Mouse (Mus musculus) embryonic facial prominence, embryonic 10.5 days (tissue): ENCODE measurements around the gene Sumo1. TPM values are rescaled to one million over a fixed set of nuclear protein-coding genes. Genes with fewer than 3 reads are reported as not detected.

ENCODE experiments used
- DNase-seq: peaks from one replicate; pipeline ENCODE4 v3.0.0-alpha.2; 2017; ENCODE audit warnings: low spot score
- H3K27ac ChIP-seq: fragments of 300-500 bp; sonication (generic); replicated peaks from 2 replicates; pipeline ENCODE4 v1.5.1; 2016; ENCODE audit warnings: mild to moderate bottlenecking
- H3K27me3 ChIP-seq: fragments of 300-500 bp; sonication (generic); replicated peaks from 2 replicates; pipeline ENCODE4 v1.6.1; 2016; ENCODE audit warnings: low read depth, mild to moderate bottlenecking; ENCODE audit not compliant: poor library complexity, severe bottlenecking
- H3K36me3 ChIP-seq: fragments of 300-500 bp; sonication (generic); replicated peaks from 2 replicates; pipeline ENCODE4 v1.6.1; 2016; ENCODE audit warnings: mild to moderate bottlenecking, moderate library complexity
- H3K4me1 ChIP-seq: fragments of 300-500 bp; sonication (generic); 2 replicates; pipeline ENCODE4 v1.6.1; 2016
- H3K4me3 ChIP-seq: fragments of 300-500 bp; sonication (generic); 2 replicates; pipeline ENCODE4 v1.5.1; 2016; ENCODE audit warnings: mild to moderate bottlenecking, moderate library complexity
- H3K9me3 ChIP-seq: fragments of 300-500 bp; sonication (generic); 2 replicates; pipeline ENCODE4 v1.6.1; 2016; ENCODE audit warnings: mild to moderate bottlenecking
- whole genome bisulfite sequencing: fragments of 180-500 bp; shearing (Covaris S2); methylation state at CpG from one replicate; pipeline ENCODE4 v1.1.7; 2016; 5-methylcytosine and 5-hydroxymethylcytosine counted together
- polyA plus RNA-seq: library from polyadenylated mRNA; unstranded; fragments of >200 nt; fragmentation: Nextera tagmentation; extraction: Ambion mirVana; gene quantifications from 2 replicates; pipeline ENCODE4 v1.2.1, GENCODE M21; 2016

The Sumo1 gene
- polyA plus RNA-seq, 1 experiment from 2014 or later: 564 TPM

- Histone ChIP-seq H3K9me3 (no peaks in the 10 kb centered on the region), H3K4me1 (peaks cover 23% of the 10 kb centered on the region), H3K36me3 (no peaks in the 10 kb centered on the region), H3K27me3 (no peaks in the 10 kb centered on the region), H3K4me3 (no peak overlapping the region), H3K27ac (no peak overlapping the region)
- no peak for DNase-seq
- 44% methylated on average over 6 of the region's 6 CpGs for WGBS
These were observed 41.4 kb downstream of the Sumo1 start for GRCm38 (mm10) chr1:59629194-59629593.

DNA sequence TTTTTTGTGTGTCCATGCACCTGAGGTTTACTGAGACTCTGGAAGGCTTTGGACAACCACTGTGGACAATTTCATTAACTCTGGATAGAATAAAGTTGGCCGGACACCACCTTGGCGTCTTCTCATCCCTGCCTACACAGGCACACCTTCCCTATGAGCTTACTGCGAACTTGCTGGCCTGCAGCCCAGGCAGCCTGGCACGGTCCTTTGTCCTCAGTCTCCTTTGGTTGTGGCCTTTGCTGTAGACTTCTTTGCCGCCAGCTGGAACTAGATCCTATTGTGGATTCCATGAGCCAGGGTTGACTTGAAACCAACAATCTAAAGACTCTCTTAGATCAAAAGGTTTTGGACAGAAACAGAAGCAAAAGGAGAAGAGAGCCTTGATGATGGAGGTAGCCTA lies 45.2 kb downstream of the Sumo1 start:
- WGBS: 89% methylated on average over 5 of the region's 5 CpGs
- Histone ChIP-seq H3K27me3 (no peaks in the 10 kb centered on the region), H3K27ac (no peak overlapping the region), H3K4me3 (no peak overlapping the region), H3K4me1 (peaks cover 9% of the 10 kb centered on the region; the same call in 1 of the 2 replicates), H3K36me3 (no peaks in the 10 kb centered on the region), H3K9me3 (no peaks in the 10 kb centered on the region)
- DNase-seq: no peak

- no peak overlapping the region for H3K4me3 ChIP-seq
- H3K9me3 ChIP-seq: no peaks in the 10 kb centered on the region
- DNase-seq: peak; percentile 82
- no peaks in the 10 kb centered on the region for H3K27me3 ChIP-seq
- H3K36me3 ChIP-seq: no peaks in the 10 kb centered on the region
- H3K27ac ChIP-seq: no peak overlapping the region
- 0 out of 2 replicates have a peak, but pooled peaks cover 3% of the 10 kb centered on the region for H3K4me1 ChIP-seq
- WGBS: 31% methylated on average over 5 of the region's 5 CpGs
These were observed 47.2 kb downstream of the Sumo1 start for GRCm38 (mm10) chr1:59623325-59624017.

DNA sequence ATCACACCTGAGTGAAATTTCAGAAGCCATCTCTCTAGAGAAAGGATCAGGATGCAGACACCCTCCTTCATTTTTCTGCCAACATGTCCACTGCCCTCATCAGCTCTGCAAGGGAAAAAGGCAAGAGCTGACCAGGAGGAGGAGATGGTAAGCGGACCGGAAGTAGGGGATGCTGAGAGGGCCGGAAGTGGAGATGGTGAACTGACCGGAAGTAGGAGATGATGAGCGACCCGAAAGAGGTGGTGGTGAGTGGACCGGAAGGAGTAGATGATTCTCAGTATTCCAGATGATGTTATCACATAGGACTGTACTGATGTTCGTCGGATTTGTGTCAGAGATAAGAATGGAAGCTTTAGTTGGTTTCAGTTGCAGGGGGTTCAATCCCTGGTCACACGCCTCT lies 51.4 kb downstream of the Sumo1 start:
- DNase-seq: no peak
- WGBS: 91% methylated on average over 10 of the region's 10 CpGs
- H3K4me3 ChIP-seq: no peak overlapping the region
- H3K4me1 ChIP-seq: peaks cover 5% of the 10 kb centered on the region; the same call in 1 of the 2 replicates
- no peaks in the 10 kb centered on the region for H3K9me3 ChIP-seq
- no peaks in the 10 kb centered on the region for H3K27me3 ChIP-seq
- no peaks in the 10 kb centered on the region for H3K36me3 ChIP-seq
- no peak overlapping the region for H3K27ac ChIP-seq

GRCm38 (mm10) chr1:59615021-59615420 lies 55.6 kb downstream of the Sumo1 start:
- Histone ChIP-seq H3K4me3 (no peak overlapping the region), H3K27ac (no peak overlapping the region), H3K36me3 (no peaks in the 10 kb centered on the region), H3K4me1 (peaks cover 7% of the 10 kb centered on the region; the same call in 1 of the 2 replicates), H3K9me3 (no peaks in the 10 kb centered on the region), H3K27me3 (no peaks in the 10 kb centered on the region)
- no peak for DNase-seq
- 87% methylated on average over 2 of the region's 2 CpGs for WGBS

GRCm38 (mm10) chr1:59613795-59614194 lies 56.8 kb downstream of the Sumo1 start:
- H3K9me3 ChIP-seq: no peaks in the 10 kb centered on the region
- WGBS: 41% methylated on average over 6 of the region's 6 CpGs
- H3K27ac ChIP-seq: no peak overlapping the region
- no peaks in the 10 kb centered on the region for H3K36me3 ChIP-seq
- H3K27me3 ChIP-seq: no peaks in the 10 kb centered on the region
- DNase-seq: peak; percentile 81
- H3K4me3 ChIP-seq: no peak overlapping the region
- H3K4me1 ChIP-seq: peaks cover 10% of the 10 kb centered on the region; the same call in 1 of the 2 replicates

DNA sequence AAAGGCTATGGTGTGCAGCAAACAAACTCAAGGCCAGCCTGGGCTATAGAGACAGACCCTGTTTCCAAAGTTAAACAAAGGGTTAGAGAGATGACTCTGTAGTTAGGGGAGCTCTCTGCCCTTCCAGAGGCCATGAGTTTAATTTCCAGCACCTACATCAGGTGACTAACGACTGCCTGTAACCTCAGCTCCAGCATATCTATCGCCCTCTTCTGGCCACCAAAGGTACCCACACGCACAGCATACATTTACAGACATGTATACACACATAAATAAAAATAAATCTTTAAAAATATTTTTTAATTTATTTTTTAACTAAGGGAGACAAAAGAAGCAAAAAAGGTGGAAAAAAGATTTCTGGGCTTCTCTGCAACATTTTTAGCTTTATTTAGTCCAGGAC lies 59.7 kb downstream of the Sumo1 start:
- WGBS: 84% methylated on average over 3 of the region's 3 CpGs
- no peaks in the 10 kb centered on the region for H3K36me3 ChIP-seq

DNA sequence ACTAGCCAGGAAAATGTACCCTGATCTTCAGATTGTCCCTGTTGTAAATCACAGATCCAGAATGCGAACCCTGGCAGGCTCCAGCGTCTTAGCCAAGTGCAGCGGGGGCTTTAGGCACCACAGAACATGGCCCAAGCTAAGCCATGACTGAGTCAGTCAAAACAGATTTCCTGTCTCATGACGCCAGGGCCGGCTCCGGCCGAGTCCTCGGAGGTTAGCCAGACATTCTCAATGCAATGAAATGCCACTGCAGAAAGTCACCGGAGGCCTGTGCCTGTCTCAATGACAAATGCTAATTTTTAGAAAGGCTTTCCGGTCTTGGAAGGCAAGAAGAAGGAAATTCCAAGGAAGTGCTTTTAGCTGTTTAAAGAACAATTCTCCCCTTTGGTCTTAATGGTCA lies 60.7 kb downstream of the Sumo1 start:
- H3K4me1 ChIP-seq: peaks cover 14% of the 10 kb centered on the region
- WGBS: 73% methylated on average over 10 of the region's 10 CpGs
- no peak overlapping the region for H3K27ac ChIP-seq
- no peaks in the 10 kb centered on the region for H3K9me3 ChIP-seq
- H3K36me3 ChIP-seq: no peaks in the 10 kb centered on the region
- DNase-seq: peak; percentile 49
- H3K4me3 ChIP-seq: no peak overlapping the region
- no peaks in the 10 kb centered on the region for H3K27me3 ChIP-seq

More for the DNA sequence above, 59.7 kb downstream of the Sumo1 start:
- H3K27ac ChIP-seq: no peak overlapping the region
- H3K4me3 ChIP-seq: no peak overlapping the region
- no peak for DNase-seq
- H3K4me1 ChIP-seq: peaks cover 14% of the 10 kb centered on the region
- H3K27me3 ChIP-seq: no peaks in the 10 kb centered on the region
- H3K9me3 ChIP-seq: no peaks in the 10 kb centered on the region

DNA sequence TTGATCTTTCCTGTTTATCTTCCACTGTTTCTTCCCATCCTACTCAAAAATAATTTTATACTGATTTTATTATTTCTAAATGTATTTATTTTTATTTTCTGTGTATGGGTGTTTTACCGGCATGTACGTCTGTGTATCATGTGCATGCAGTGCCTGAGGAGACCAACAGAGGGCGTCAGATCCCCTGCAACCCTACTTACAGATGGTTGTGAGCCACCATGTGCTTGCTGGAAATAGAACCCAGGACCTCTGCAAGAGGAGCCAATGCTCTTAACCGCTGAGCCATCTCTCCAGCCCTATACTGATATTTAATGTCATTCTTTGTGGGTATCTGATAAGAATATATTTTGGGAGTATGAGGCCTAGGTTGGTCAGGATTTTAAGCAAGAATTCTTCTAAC lies 61.2 kb downstream of the Sumo1 start:
- H3K27ac ChIP-seq: no peak overlapping the region
- H3K9me3 ChIP-seq: no peaks in the 10 kb centered on the region
- H3K36me3 ChIP-seq: no peaks in the 10 kb centered on the region
- H3K4me3 ChIP-seq: no peak overlapping the region
- peaks cover 14% of the 10 kb centered on the region for H3K4me1 ChIP-seq
- DNase-seq: peak; percentile 35
- WGBS: 85% methylated on average over 4 of the region's 4 CpGs
- H3K27me3 ChIP-seq: no peaks in the 10 kb centered on the region

DNA sequence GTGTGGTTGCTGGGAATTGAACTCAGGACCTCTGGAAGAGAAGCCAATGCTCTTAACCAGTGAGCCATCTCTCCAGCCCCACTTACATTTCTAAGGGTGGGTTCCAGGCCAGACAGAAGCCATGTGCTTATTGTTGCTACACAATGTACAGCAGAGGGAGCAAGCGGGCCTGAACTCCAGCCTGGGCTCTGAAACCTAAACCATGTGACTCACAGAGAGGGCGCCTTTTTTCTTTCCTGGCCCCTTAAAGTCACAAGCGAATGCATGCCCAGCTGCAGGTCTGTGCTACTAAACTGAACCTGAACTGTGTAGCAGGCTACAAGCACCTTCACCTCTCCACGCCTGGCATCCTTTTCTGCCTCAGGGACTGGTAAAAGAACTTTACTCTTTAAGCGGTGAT lies 61.7 kb downstream of the Sumo1 start:
- no peaks in the 10 kb centered on the region for H3K9me3 ChIP-seq
- no peak overlapping the region; the same call in 1 of the 2 replicates for H3K27ac ChIP-seq
- H3K4me1 ChIP-seq: peaks cover 13% of the 10 kb centered on the region
- WGBS: 67% methylated on average over 5 of the region's 5 CpGs
- H3K27me3 ChIP-seq: no peaks in the 10 kb centered on the region
- H3K4me3 ChIP-seq: no peak overlapping the region
- DNase-seq: peak; percentile 41
- H3K36me3 ChIP-seq: no peaks in the 10 kb centered on the region

DNA sequence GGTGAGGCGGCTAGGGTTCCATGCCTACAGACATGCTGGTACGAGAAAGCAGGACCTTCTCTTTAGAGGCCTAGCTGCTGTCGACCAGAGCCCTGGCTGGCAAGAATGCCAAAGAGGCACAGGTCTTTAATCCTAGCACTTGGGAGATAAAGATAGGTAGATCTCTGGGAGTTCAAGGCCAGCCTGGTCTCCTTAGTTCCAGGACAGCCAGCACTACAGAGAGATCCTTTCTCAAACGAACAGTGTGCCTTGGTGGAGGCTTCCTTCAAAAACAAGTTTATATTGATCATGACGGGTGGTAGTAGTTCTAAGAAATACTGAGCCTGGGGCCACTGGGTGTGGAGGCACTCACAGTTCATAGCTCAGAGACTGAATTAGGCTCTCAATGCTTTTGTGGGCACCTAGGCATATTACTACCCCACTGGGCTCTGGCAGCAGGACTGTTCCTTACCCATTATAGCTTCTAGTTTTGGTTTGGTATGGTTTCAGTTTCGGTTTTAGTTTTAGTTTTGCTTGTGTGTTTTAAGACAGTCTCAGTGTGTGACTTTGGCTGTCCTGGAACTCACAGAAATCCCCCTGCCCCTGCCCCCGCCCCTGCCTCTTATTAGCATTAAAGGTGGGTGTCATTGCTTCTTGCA lies 62.4 kb downstream of the Sumo1 start:
- Histone ChIP-seq H3K4me3 (no peak overlapping the region), H3K27me3 (no peaks in the 10 kb centered on the region), H3K36me3 (no peaks in the 10 kb centered on the region), H3K9me3 (no peaks in the 10 kb centered on the region), H3K4me1 (peaks cover 14% of the 10 kb centered on the region), H3K27ac (no peak overlapping the region)
- DNase-seq: no peak
- WGBS: 86% methylated on average over 7 of the region's 7 CpGs

- Histone ChIP-seq H3K4me1 (peaks cover 14% of the 10 kb centered on the region), H3K27ac (no peak overlapping the region), H3K9me3 (no peaks in the 10 kb centered on the region), H3K27me3 (0 out of 2 replicates have a peak, but pooled peaks cover 6% of the 10 kb centered on the region), H3K36me3 (no peaks in the 10 kb centered on the region), H3K4me3 (no peak overlapping the region)
- 60% methylated on average over 7 of the region's 7 CpGs for WGBS
- no peak for DNase-seq
These were observed 63.6 kb downstream of the Sumo1 start for GRCm38 (mm10) chr1:59607071-59607470.

- DNase-seq: no peak
- H3K9me3 ChIP-seq: no peaks in the 10 kb centered on the region
- peaks cover 14% of the 10 kb centered on the region for H3K4me1 ChIP-seq
- WGBS: 91% methylated on average over 13 of the region's 13 CpGs
- H3K36me3 ChIP-seq: no peaks in the 10 kb centered on the region
- no peak overlapping the region for H3K4me3 ChIP-seq
- H3K27ac ChIP-seq: no peak overlapping the region
- 0 out of 2 replicates have a peak, but pooled peaks cover 8% of the 10 kb centered on the region for H3K27me3 ChIP-seq
These were observed 64.2 kb downstream of the Sumo1 start for GRCm38 (mm10) chr1:59606479-59606878.
